Mouse (Mus musculus) lung, adult 2 months (tissue): ENCODE results near the gene Apbb1ip.

Source experiments
- CTCF ChIP-seq: fragments of 200-500 bp; IDR thresholded peaks from 2 replicates; pipeline ENCODE4 v1.5.1; 2011; ENCODE audit warnings: mild to moderate bottlenecking, low read length, control low read depth; ENCODE audit not compliant: insufficient read depth
- POLR2A ChIP-seq: fragments of 200-500 bp; IDR thresholded peaks from 2 replicates; pipeline ENCODE4 v1.6.1; 2011; ENCODE audit warnings: low read depth, mild to moderate bottlenecking, control low read depth, low read length, borderline replicate concordance; ENCODE audit errors: extremely low read depth

- TF ChIP-seq CTCF (no peak), POLR2A (no peak)
Measured at GRCm38 (mm10) chr2:22775213-22775612, 1.3 kb downstream of the Apbb1ip start.
